Mouse (Mus musculus) liver, embryonic 14.5 days (tissue): Measurements from ENCODE around the gene Wdr72.

ENCODE experiments used
- CTCF ChIP-seq: IDR thresholded peaks from 2 replicates; pipeline ENCODE4 v1.5.1; 2016; ENCODE audit warnings: antibody characterized with exemption, low read depth, control low read depth
- EP300 ChIP-seq: IDR thresholded peaks from 2 replicates; pipeline ENCODE4 v1.6.1; 2016; ENCODE audit warnings: antibody characterized with exemption, low read depth

GRCm38 (mm10) chr9:74142705-74143104, 32.5 kb downstream of the Wdr72 start:
- TF ChIP-seq CTCF, result no peak
- no peak for TF ChIP-seq EP300
